Mouse (Mus musculus) liver, adult 2 months (tissue): ENCODE results near the gene Tenm3. TPM values are rescaled to one million over a fixed set of nuclear protein-coding genes. Genes with fewer than 3 reads are reported as not detected.

Source experiments
- DNase-seq: peaks from one replicate; pipeline ENCODE4 v3.0.0-alpha.2; 2011; ENCODE audit warnings: low read depth, low spot score; ENCODE audit errors: extremely low read depth
- H3K27ac ChIP-seq: fragments of 200-500 bp; replicated peaks from 2 replicates; pipeline ENCODE4 v1.5.1; 2012; ENCODE audit warnings: low read depth, mild to moderate bottlenecking, control low read depth, inconsistent platforms, low read length; ENCODE audit not compliant: insufficient read depth
- H3K27me3 ChIP-seq: fragments of 200-500 bp; 2 replicates; pipeline ENCODE4 v1.6.1; 2012; ENCODE audit warnings: mild to moderate bottlenecking, moderate library complexity, low read length, inconsistent platforms; ENCODE audit not compliant: control insufficient read depth, insufficient read depth
- H3K36me3 ChIP-seq: fragments of 200-500 bp; 2 replicates; pipeline ENCODE4 v1.6.1; 2012; ENCODE audit warnings: low read length, inconsistent platforms; ENCODE audit not compliant: control insufficient read depth, insufficient read depth
- H3K4me1 ChIP-seq: fragments of 200-500 bp; 2 replicates; pipeline ENCODE4 v1.6.1; 2011; ENCODE audit warnings: low read length; ENCODE audit not compliant: control insufficient read depth, insufficient read depth
- H3K4me3 ChIP-seq: fragments of 200-500 bp; 2 replicates; pipeline ENCODE4 v1.5.1; 2011; ENCODE audit warnings: low read depth, mild to moderate bottlenecking, control low read depth, low read length, moderate library complexity; ENCODE audit not compliant: insufficient read depth
- H3K79me2 ChIP-seq: fragments of 200-500 bp; 2 replicates; pipeline ENCODE4 v1.6.1; 2012; ENCODE audit warnings: inconsistent platforms, mild to moderate bottlenecking, low read length, moderate library complexity; ENCODE audit not compliant: control insufficient read depth, insufficient read depth
- H3K9ac ChIP-seq: fragments of 200-500 bp; 2 replicates; pipeline ENCODE4 v1.6.1; 2012; ENCODE audit warnings: low read depth, mild to moderate bottlenecking, control low read depth, inconsistent platforms, low read length
- CTCF ChIP-seq: fragments of 200-500 bp; IDR thresholded peaks from 2 replicates; pipeline ENCODE4 v1.5.1; 2011; ENCODE audit warnings: low read depth, low read length, control low read depth
- POLR2A ChIP-seq: fragments of 200-500 bp; IDR thresholded peaks from 2 replicates; pipeline ENCODE4 v1.6.1; 2011; ENCODE audit warnings: low read length, control low read depth; ENCODE audit not compliant: insufficient read depth; ENCODE audit errors: extremely low read depth
- WGBS: fragments of 180-500 bp; shearing (Covaris S2); methylation state at CpG from one replicate; pipeline ENCODE4 v1.1.7; 2018; 5-methylcytosine and 5-hydroxymethylcytosine counted together
- polyA plus RNA-seq: library from polyadenylated mRNA; depleted of rRNA; stranded (reverse); fragments of >200 nt; gene quantifications from 2 replicates; pipeline ENCODE4 v1.2.3, GENCODE M21; 2012
- total RNA-seq: library from RNA; depleted of rRNA; stranded (reverse); fragments of >200 nt; gene quantifications from 2 replicates; pipeline ENCODE4 v1.2.3, GENCODE M21; 2014

Gene Tenm3
- total and polyA plus RNA-seq, 2 experiments, result 5.3 to 12.5 TPM

GRCm38 (mm10) chr8:48803070-48803469 lies 40.7 kb downstream of the Tenm3 start:
- 64% methylated on average over 8 of the region's 8 CpGs for WGBS
- Histone ChIP-seq H3K27me3 (no peaks in the 10 kb centered on the region), H3K9ac (no peak overlapping the region), H3K36me3 (no peaks in the 10 kb centered on the region), H3K4me1 (no peaks in the 10 kb centered on the region), H3K27ac (no peak overlapping the region), H3K79me2 (no peaks in the 10 kb centered on the region), H3K4me3 (no peak overlapping the region)
- DNase-seq, result no peak
- TF ChIP-seq POLR2A (no peak), CTCF (no peak)

GRCm38 (mm10) chr8:48802231-48802630 lies 41.5 kb downstream of the Tenm3 start:
- no peak overlapping the region for H3K4me3 ChIP-seq
- H3K9ac ChIP-seq, result no peak overlapping the region
- no peaks in the 10 kb centered on the region for H3K79me2 ChIP-seq
- no peak for DNase-seq
- H3K4me1 ChIP-seq, result no peaks in the 10 kb centered on the region
- TF ChIP-seq CTCF (no peak), POLR2A (no peak)
- no peaks in the 10 kb centered on the region for H3K27me3 ChIP-seq
- no peak overlapping the region for H3K27ac ChIP-seq
- H3K36me3 ChIP-seq, result no peaks in the 10 kb centered on the region
- WGBS, result 90% methylated on average over 8 of the region's 8 CpGs

GRCm38 (mm10) chr8:48797955-48798359 lies 45.8 kb downstream of the Tenm3 start:
- DNase-seq, result no peak
- H3K4me1 ChIP-seq, result no peaks in the 10 kb centered on the region; the same call in 1 of the 2 replicates
- no peak overlapping the region for H3K9ac ChIP-seq
- TF ChIP-seq POLR2A, result no peak
- H3K4me3 ChIP-seq, result no peak overlapping the region
- H3K79me2 ChIP-seq, result no peaks in the 10 kb centered on the region
- 87% methylated on average over 5 of the region's 5 CpGs for WGBS
- H3K27me3 ChIP-seq, result no peaks in the 10 kb centered on the region
- H3K27ac ChIP-seq, result no peak overlapping the region
- no peaks in the 10 kb centered on the region for H3K36me3 ChIP-seq

- Histone ChIP-seq H3K27me3 (no peaks in the 10 kb centered on the region), H3K4me1 (no peaks in the 10 kb centered on the region; the same call in 1 of the 2 replicates), H3K79me2 (no peaks in the 10 kb centered on the region), H3K4me3 (no peak overlapping the region), H3K36me3 (no peaks in the 10 kb centered on the region), H3K9ac (no peak overlapping the region), H3K27ac (no peak overlapping the region)
- DNase-seq, result peak; percentile 91
- TF ChIP-seq POLR2A, result no peak
- TF ChIP-seq CTCF, result no peak
- 15% methylated on average over 7 of the region's 7 CpGs for whole genome bisulfite sequencing
Observed at GRCm38 (mm10) chr8:48794285-48794684, 49.5 kb downstream of the Tenm3 start.

- H3K79me2 ChIP-seq, result no peaks in the 10 kb centered on the region
- no peaks in the 10 kb centered on the region for H3K36me3 ChIP-seq
- no peaks in the 10 kb centered on the region for H3K27me3 ChIP-seq
- H3K4me3 ChIP-seq, result no peak overlapping the region
- TF ChIP-seq CTCF (no peak), POLR2A (no peak)
- no peak overlapping the region for H3K27ac ChIP-seq
- WGBS, result 53% methylated on average over 8 of the region's 8 CpGs
- no peak overlapping the region for H3K9ac ChIP-seq
- peak; percentile 33 for DNase-seq
- no peaks in the 10 kb centered on the region; the same call in 1 of the 2 replicates for H3K4me1 ChIP-seq
Observed at GRCm38 (mm10) chr8:48793729-48794128, 50.0 kb downstream of the Tenm3 start.

GRCm38 (mm10) chr8:48792587-48793326 lies 51.0 kb downstream of the Tenm3 start:
- peak; percentile 49 for DNase-seq
- Histone ChIP-seq H3K27me3 (no peaks in the 10 kb centered on the region), H3K9ac (no peak overlapping the region), H3K4me1 (no peaks in the 10 kb centered on the region; the same call in 1 of the 2 replicates), H3K27ac (no peak overlapping the region), H3K79me2 (no peaks in the 10 kb centered on the region), H3K36me3 (no peaks in the 10 kb centered on the region), H3K4me3 (no peak overlapping the region)
- WGBS, result 46% methylated on average over 10 of the region's 10 CpGs
- TF ChIP-seq POLR2A (no peak), CTCF (no peak)
